Mouse (Mus musculus) cerebellum, adult 8-10 months (tissue): ENCODE results near the gene Pik3ca.
"Not testable (repeated sequence)": the region's sequence is repeated elsewhere in the genome, so short reads cannot be mapped to it uniquely, and the experiment has no call there.

Source experiments
- DNase-seq: peaks from one replicate; pipeline ENCODE4 v3.0.0; 2022

Pik3ca gene

DNA sequence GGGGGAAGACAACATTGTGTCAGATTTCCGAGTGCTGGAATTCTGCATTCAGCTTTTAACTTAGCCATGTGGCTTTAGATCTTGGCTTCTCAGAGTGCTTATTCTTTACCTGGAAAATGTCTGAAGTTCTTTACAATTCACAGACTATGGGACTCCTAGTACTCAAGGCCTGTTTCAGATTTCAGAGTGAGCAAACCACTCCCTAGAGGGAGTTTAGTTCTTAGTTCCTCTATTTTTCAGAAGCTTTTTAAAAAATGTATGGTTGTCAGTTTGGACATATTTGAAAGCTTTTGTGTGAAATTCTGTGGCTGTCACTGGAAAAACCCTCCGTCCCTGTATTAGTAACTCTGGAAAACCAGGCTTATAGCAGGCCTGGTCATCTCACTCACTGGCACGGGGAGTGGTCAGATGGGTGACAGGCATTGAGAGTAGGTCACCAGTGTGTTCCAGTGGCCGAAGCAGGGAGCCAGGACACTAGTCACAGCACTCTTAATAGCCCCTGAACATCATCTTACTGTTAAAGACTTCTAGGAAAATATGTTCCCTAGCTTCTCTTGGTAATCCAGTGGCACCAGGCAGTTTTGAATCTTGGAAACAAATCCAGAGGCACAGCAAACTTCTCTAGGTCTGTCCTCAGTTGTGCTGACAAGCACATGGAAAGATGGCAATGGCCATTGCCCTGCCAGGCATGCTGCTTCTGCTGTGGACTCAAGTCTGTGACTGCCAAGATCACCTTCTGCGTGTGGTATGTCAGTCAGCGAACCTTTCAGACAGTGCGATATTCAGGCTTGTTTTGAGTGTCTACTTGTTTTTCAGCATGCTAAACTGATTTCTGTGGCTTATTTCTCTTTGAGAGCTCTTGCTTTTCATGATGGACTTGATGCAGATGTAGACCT, 5.8 kb downstream of the Pik3ca start:
- no peak for DNase-seq

- no peak for DNase-seq
These were observed 8.2 kb downstream of the Pik3ca start for GRCm38 (mm10) chr3:32405699-32406098.

GRCm38 (mm10) chr3:32406804-32407203, 9.3 kb downstream of the Pik3ca start:
- no peak for DNase-seq

GRCm38 (mm10) chr3:32408811-32409273, 11.4 kb downstream of the Pik3ca start:
- no peak for DNase-seq

GRCm38 (mm10) chr3:32412502-32413044, 15.1 kb downstream of the Pik3ca start:
- DNase-seq = no peak

GRCm38 (mm10) chr3:32414381-32414780, 16.9 kb downstream of the Pik3ca start:
- no peak for DNase-seq

DNA sequence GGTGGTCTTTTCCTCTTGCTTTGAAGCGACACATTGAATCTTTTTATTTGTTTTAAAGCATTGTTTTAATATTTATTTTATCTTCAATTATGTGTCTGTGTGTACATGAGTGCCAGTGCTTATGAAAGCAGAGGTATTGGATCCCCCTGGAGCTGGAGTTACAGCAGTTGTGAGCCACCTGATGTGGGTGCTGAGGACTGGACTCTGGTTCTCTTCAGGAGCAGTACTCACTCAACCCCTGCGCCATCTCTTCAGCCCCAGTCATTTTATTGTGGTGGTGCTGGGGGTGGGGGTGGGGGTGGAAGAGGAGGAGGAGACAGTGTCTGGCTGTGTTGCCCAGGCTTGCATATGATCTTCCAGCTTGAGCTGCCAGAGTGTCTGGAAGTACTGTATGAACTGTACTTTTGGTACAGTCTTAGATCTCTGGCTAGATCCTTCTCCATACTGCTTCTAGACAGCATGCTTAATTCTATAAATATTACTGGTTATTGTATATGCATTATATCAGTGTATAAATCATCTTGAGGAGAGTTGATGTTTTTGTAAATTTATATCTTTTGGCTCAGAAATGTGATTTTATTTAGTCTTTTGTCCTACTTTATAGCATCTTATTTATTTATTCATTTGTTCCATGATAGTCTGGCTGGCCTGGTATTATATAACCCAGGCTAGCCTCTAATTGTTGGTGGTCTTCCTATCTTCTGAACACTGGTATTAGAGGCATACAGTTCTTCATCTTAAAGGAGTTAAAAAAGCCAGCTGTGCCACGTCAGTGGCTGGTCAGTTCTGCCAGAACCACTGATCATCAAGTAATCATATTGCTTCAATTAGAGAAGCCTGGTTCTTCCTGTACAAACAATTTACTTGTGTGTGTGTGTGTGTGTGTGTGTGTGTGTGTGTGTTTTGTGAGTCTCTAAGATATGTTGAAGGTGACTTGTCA, 18.2 kb downstream of the Pik3ca start:
- DNase-seq = no peak

DNA sequence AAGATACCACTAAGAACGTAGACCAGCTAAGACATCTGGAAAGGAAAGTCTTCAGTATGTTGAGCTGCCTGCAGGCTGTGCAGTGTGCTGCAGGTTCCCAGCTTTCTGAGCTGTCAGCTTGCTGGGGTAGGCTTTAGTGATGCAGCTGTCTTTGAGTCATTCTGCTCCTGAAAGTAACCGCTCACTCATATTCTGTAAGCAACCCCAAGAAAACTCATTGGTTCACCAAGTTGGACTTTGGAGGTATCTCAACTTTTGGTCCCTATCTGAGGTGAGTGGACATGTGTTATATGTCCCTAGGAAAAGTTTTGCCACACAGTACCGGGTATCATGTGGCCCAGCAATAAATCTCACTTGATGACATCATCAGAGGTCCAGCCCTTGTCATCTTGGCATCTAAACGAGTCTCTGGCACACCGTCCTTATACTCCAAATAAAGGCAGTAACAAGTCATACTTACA, 20.3 kb downstream of the Pik3ca start:
- DNase-seq = no peak

- no peak for DNase-seq
These were observed 22.4 kb downstream of the Pik3ca start for GRCm38 (mm10) chr3:32419866-32420265.

DNA sequence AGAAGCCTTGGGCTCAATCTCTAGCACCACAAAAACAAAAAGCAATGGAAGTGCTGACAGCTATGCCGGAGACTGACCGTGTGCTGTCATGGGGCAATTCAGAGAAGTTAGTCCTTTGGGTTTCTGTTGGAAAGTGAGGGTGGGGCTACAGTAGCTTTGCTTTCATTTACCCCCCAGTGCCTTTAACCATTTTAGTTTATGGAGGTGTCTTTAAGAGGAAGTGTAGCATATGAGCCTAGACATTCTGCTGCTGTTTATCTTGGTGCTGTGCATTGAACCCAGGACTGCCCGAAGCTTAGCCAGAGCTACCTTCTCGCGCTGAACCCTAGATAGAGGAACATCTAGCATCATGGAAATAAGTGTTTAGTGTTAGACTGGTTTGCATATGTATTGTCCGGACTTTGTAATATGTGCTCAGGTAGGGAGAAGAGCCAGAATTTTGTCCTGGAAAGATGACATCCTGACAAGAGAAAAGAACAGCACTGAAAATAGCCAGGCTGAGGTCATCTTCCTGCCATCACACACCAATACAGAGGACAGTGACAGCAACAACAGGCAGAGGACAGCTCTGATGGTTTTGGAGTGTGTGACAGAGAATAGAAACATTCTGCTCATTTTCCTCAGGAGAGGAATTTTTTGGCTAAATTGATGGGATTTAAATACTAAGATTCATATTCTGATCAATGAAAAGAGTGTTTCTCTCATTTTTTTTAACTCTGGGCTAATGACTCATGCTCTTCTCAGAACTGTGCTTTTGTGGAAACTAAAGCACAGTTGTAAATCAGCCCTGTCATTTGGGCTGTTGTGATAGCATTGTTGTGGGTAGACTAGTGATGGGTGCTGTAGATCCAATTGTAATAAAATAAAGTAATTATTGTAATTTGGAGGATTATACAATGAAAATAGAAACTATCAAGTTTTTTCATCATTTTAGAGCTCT, 23.9 kb downstream of the Pik3ca start:
- DNase-seq = no peak

GRCm38 (mm10) chr3:32427695-32428094, 30.2 kb downstream of the Pik3ca start:
- no peak for DNase-seq

GRCm38 (mm10) chr3:32428361-32428760, 30.9 kb downstream of the Pik3ca start:
- DNase-seq = no peak

- no peak for DNase-seq
These were observed 31.4 kb downstream of the Pik3ca start for GRCm38 (mm10) chr3:32428921-32429320.

GRCm38 (mm10) chr3:32429351-32429750, 31.9 kb downstream of the Pik3ca start:
- not testable (repeated sequence) for DNase-seq

GRCm38 (mm10) chr3:32430394-32430793, 32.9 kb downstream of the Pik3ca start:
- no peak for DNase-seq

DNA sequence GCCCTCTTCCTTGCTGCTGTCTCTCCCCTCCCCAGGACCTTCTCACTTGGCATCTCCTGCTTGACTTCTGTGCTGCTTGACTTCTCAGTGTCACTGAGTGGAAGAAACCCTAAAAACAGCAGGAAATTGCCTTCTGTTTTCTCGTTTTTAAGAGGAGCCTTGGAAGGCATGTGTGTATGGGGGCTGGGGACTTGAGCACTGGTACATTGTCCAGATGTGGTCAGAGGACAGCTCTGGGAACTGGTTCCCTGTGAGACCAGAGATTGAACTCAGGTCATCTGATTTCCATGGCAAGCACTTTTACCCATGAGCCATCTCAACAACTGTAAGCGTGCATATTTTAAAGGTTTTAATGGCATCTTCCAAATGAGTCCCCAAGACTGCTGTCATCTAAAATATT, 36.5 kb downstream of the Pik3ca start:
- DNase-seq = no peak

DNA sequence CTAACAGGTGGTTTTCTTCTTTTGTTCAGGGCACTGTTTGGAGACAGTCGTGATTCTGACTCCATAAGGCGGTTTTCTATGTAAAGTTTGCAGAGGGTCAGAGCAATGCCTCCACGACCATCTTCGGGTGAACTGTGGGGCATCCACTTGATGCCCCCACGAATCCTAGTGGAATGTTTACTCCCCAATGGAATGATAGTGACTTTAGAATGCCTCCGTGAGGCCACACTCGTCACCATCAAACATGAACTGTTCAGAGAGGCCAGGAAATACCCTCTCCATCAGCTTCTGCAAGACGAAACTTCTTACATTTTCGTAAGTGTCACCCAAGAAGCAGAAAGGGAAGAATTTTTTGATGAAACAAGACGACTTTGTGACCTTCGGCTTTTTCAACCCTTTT, 38.6 kb downstream of the Pik3ca start:
- DNase-seq = no peak

GRCm38 (mm10) chr3:32437297-32437696, 39.8 kb downstream of the Pik3ca start:
- DNase-seq = no peak

DNA sequence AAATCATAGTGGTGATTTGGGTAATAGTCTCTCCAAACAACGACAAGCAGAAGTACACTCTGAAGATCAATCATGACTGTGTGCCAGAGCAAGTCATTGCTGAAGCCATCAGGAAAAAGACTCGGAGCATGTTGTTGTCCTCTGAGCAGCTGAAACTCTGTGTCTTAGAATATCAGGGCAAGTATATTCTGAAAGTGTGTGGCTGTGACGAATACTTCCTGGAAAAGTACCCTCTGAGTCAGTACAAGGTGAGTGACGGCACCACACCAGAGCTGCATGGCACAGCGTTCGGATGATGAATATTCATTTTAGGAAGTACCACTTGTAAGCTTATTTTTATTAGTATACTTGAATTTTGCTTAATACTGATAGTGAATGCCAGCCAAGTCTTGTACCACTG, 40.3 kb downstream of the Pik3ca start:
- no peak for DNase-seq

GRCm38 (mm10) chr3:32438716-32439115, 41.2 kb downstream of the Pik3ca start:
- no peak for DNase-seq

- no peak for DNase-seq
These were observed 44.2 kb downstream of the Pik3ca start for GRCm38 (mm10) chr3:32441710-32442109.
